Mouse (Mus musculus) c-Kit-positive CD71-positive TER-119-positive erythroid progenitor cells, embryonic 14.5 days (primary cell): Measurements from ENCODE around the gene Sfxn2.
"Not testable (repeated sequence)": the region's sequence is repeated elsewhere in the genome, so short reads cannot be mapped to it uniquely, and the experiment has no call there.

Experiments
- DNase-seq: peaks from one replicate; pipeline ENCODE4 v3.0.0-alpha.2; 2013; ENCODE audit warnings: low spot score

Gene Sfxn2

DNA sequence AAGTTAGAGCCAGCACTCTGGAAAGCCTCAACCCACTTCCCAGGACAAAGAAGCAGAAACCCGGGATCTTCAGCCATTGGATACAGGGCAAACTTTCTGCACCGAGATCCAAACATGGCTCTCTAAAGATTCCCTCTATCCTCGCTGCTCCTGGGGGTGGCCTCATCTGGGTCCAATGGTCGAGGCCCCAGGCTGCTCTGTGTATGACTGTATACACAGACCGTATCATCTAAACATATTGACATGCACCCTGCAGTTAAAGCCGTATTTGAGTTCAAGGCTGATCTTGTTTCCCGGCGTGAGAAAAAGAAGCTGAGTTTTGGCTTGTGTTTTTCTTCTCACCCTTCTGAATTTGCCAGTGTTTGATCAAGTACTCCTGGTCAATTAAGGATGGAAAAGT lies 30.4 kb upstream of the Sfxn2 start:
- DNase-seq = no peak

DNA sequence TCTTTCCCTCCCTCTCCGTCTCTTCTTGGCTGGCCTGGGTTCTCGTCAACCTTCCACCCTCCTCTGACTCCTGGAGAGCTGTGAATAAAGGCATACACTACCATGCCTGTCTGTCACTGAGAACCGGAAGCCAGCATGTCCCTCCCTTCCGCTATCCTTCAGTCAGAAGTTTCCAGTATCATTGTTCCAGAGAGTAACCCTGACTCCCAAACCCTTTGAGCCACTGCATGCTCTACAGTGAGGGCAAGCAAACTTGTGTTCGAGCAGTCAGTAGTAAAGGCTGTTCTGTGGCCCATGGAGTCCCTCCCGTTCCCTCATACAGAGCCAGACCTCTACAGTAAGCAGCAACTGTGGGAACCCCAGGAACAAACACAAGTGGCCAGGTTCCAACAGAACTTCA lies 25.6 kb upstream of the Sfxn2 start:
- no peak for DNase-seq

DNA sequence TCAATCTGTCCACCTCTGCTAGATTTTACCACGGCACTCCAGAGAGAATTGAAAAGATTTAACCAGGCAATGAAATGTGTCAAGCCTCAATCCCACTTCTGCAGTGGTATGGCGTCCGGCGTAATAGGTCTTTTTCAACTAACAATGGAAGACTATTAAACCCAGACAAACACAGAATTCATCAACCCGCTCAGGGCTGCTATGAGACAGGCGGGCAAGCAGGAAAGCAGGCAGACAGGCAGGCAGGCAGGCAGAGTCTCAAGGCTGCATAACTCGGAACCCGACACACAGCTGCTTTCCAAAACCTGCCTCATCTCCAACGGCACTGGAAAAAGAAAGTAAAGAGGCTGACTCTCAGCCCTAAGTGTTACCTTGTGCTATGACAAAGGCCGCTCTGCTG lies 25.1 kb upstream of the Sfxn2 start:
- no peak for DNase-seq

GRCm38 (mm10) chr19:46550385-46550784 lies 22.8 kb upstream of the Sfxn2 start:
- no peak for DNase-seq

DNA sequence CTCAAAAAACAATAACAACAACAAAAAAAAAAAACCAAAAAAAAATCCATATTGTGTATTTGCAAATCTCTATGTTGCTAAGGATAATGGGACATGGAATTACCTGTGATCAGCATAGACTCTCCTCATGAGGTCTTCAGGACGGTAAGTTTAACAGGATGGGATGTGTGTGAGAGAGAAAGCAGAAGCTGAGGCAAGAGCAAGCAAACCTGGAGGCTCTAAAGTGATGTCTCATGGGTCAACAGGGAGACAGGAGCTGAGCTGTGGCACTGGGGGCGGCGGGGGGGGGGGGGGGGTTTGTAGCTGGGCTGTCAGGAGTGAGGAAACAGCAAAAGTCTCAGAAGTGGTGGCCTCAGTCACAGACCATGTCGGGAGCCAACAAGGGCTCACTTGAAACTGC lies 20.7 kb upstream of the Sfxn2 start:
- no peak for DNase-seq

GRCm38 (mm10) chr19:46553541-46553955 lies 19.6 kb upstream of the Sfxn2 start:
- DNase-seq = peak; percentile 74

- no peak for DNase-seq
These were observed 15.2 kb upstream of the Sfxn2 start for GRCm38 (mm10) chr19:46558009-46558408.

DNA sequence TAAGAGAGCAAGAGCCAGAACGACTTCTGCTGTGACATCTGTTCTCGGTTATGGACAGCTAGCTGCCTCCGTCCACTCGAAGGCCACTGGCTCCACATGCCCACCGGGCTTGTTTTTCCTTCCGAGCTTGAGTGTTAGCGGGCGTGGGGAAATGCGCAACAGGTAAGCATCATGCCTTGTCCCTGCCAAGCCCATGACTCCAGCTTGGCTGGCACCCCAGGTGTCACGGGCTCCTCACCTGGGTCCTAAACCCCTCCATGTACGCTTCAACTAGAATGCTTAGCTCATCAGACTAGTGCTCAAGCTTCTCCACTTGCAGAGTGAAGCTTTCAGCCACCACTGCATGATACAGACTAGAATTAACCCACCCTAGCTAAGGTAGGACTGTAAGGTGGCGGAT lies 14.5 kb upstream of the Sfxn2 start:
- DNase-seq = no peak

DNA sequence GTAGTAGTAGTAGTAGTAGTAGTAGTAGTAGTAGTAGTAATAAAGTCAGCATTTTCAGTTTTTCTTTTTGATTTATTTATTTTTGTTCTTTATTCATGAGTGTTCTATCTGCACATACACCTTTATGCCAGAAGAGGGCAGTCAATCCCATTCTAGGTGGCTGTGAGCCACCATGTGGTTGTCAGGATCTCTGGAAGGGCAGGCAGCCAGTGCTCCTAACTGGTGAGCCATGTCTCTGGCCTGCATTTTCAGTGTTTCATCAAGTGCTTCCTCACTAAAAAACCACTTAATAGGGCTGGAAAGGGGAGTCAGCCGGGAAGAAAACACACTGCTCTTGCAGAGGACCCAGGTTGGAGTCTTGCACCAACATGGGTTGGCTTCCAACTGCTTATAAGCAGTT lies 11.0 kb upstream of the Sfxn2 start:
- peak; percentile 54 for DNase-seq

DNA sequence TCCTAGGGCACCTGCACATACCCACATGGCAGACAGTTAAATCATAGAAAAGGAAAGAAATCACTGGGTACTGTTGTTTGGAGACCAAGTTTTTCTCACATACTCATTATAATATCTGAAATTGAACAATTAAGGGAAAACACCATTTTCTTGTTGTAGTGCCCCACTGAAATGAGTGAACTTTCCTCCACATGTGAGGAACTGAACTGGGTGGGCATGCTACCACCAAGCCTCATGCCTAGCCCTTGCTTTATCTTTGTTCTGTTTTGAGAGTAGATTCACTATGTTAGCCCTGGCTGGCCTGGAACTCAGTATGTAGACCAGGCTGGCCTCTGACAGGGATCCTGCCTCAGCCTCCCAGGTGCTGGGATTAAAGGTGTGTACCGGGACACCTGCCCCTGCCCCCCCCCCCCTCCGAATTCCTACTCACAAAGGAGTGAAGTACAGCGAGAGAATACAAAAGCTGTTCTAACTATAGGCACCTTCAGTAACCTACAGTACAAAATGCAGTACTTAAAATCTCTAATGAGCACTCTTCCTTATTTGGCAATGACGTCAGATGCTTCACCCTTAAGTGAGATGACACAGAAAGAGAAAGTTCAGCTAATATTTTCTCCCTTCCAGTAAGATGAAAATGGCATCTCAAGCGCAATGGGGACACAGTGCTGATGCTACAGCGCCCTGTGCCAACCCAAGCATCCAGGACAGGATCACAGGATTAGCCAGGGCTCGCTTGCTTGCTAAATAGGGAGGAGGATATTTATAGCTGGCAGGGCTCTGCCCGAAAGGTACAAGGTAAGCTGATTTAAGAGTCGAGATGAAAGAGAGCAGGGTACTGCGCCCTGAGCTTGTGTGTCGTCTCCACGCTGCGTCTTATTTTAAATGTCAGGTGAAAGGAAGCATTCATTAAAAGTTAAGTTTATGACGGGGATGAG lies 10.3 kb upstream of the Sfxn2 start:
- no peak for DNase-seq

- DNase-seq = no peak
These were observed 9.6 kb upstream of the Sfxn2 start for GRCm38 (mm10) chr19:46563603-46564002.

GRCm38 (mm10) chr19:46564043-46564462 lies 9.1 kb upstream of the Sfxn2 start:
- no peak for DNase-seq

GRCm38 (mm10) chr19:46571211-46571877 lies 1.8 kb upstream of the Sfxn2 start:
- not testable (repeated sequence) for DNase-seq

GRCm38 (mm10) chr19:46571878-46572244 lies 1.3 kb upstream of the Sfxn2 start:
- DNase-seq = no peak

DNA sequence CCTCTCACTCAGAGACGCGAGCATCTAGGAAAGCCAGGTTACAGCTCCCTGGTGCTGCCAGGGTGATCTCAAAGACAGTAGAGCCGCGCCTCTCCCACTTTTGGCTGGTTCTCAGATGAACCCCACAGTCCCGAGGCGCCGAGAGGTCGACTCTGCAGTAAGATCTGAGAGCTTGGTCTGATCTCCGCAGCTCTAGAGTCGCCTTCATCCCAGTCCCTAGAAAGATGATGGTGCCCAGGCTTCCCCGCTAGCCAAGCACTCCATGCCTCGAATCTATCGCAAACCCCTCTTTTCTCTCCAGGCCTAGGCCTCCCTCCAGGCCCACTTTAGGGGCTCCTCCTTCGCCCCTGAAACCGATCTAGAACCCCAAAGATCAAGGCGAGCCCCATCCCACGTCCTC lies 617 bp upstream of the Sfxn2 start:
- no peak for DNase-seq

GRCm38 (mm10) chr19:46573990-46574389 lies 825 bp downstream of the Sfxn2 start:
- DNase-seq = no peak

DNA sequence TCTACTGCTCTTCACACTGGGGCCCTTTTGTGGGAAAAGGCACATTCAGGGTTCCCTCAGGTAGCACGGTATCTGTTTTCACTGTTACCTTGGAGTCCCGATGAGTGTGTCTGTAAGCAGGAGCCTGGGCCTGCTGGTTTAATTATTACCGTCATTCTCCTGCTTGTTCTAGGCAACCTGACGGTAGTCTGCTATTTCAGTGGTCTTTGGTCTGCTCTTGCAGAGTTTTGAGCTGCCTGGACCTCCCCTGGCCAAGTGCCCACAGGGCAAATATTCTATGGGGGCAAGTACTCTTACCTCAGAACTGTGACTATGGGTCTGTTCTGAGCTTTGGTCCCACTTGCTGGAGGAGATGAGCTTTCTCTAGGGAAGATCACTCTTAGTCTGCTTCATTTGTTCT lies 2.0 kb downstream of the Sfxn2 start:
- no peak for DNase-seq

DNA sequence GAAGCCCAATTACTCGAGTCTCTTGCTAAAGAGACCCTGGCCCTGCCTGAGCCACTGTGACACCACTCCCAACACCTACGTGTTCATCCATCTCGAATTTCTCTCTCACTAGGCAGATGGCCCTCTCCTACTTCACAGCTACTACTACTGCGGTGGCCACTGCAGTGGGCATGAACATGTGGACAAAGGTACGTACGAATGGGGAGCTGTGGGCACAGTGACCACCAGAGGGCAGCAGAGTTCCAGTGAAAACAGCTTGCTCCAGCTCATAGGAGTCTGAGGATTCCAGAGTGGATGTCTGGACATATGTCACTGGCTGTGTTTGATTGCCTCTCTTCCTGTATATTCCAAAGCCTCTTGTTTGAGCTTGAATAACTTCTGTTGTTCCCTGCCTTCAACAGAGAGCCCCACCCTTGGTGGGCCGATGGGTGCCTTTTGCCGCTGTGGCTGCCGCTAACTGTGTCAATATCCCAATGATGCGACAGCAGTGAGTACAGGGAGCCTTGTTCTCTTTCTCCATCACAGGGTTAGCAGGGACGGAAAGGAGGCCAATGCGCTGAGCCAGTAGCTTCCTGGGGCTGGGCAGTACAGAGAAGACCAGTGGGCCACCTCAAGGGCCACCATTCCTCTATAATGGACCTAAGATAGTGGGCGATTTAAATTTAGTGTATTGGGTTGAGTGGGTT lies 14.8 kb downstream of the Sfxn2 start:
- DNase-seq = peak; percentile 77

GRCm38 (mm10) chr19:46591575-46591974 lies 18.4 kb downstream of the Sfxn2 start:
- DNase-seq = no peak

DNA sequence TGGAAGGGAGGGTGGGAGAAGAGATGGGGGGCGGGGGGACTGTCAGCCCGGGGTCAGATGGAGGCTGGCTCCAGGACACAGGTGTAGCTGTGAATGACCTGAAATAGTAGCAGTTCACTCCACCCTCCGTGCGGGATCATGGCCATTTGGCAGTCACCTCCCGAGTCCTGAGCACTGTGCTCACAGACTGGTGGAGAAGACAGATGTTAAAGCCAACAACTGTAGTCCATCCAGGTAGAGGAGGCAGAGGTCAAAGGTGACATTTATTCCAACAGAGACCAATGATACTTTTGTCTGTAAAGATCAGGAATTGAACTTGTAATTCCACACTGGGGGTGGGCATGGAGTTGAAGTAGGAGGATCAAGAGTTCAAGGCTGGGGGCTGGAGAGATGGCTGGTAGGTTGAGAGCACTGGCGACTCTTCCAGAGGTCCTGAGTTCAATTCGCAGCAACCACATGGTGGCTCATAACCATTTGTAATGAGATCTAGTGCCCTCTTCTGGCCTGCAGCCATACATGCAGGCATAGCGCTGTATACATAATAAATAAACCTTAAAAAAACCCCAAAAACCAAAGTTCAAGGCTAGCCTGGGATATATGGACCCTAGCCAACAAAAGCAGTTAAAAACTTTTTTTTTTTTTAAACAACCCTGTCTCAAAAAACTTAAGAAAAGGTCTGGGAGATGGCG lies 19.7 kb downstream of the Sfxn2 start:
- DNase-seq = no peak

- DNase-seq = no peak
These were observed 25.0 kb downstream of the Sfxn2 start for GRCm38 (mm10) chr19:46598187-46598586.

DNA sequence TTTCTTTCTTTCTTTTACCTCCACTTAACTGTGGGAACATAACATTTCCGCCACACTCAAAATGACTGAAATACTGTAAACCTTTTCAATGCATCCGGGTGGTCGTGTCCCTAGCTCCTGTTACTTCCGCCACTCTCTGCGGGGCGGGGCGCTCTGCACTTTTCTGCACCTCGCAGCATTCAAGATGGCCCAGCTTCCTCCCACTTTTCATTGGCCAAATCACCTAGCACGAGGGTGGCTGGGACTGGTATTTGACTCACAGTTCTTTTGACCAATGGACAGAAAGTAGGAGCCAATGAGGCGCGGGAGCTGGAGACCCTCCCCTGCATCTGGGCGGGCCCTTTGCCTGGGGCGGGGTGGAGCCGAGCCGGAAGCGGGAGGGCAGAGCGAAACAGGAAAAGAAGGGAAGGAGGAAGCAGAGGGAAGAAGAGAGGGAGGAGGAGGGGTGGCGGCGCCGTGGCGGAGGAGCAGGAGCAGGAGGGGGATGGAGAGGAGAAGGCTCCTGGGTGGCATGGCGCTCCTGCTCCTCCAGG lies 25.6 kb downstream of the Sfxn2 start, which contains the start of gene Wbp1l:
TSS of gene Wbp1l (plus strand) at position 365 of the 533 bp plus-strand sequence.
- DNase-seq = peak; percentile 96
